Mouse (Mus musculus): Measurements from ENCODE around the gene Ssu2. TPM values are rescaled to one million over a fixed set of nuclear protein-coding genes. Genes with fewer than 3 reads are reported as not detected.

Gene Ssu2
- polyA plus RNA-seq (2011; ENCODE audit: insufficient read length, low read depth, missing spikeins): not detected in 2 replicates

GRCm38 (mm10) chr6:112387947-112388346 lies at the start of gene Ssu2:
Gene Ssu2 (minus strand): TSS chr6:112388023.
- Histone ChIP-seq H3K4me1 (ENCODE audit: control insufficient read depth, insufficient read depth, low read length) (no peaks in the 10 kb centered on the region), H3K27ac (ENCODE audit: insufficient read depth, low read length) (no peak within 1 kb of the TSS), H3K4me3 (ENCODE audit: insufficient read depth, low read length) (no peak within 1 kb of the TSS)
- no peak for TF ChIP-seq CTCF (IDR thresholded peaks at IDR 0.05; ENCODE audit: borderline replicate concordance, insufficient read depth, low read length)
- TF ChIP-seq POLR2A (IDR thresholded peaks at IDR 0.05; ENCODE audit: low read depth, low read length): no peak

- no peak for TF ChIP-seq CTCF (IDR thresholded peaks at IDR 0.05; ENCODE audit: borderline replicate concordance, insufficient read depth, low read length)
- TF ChIP-seq POLR2A (IDR thresholded peaks at IDR 0.05; ENCODE audit: low read depth, low read length): no peak
Observed at GRCm38 (mm10) chr6:112426018-112426732, 38.4 kb upstream of the Ssu2 start.

GRCm38 (mm10) chr6:112423746-112424501 lies 36.1 kb upstream of the Ssu2 start:
- Histone ChIP-seq H3K4me1 (ENCODE audit: control insufficient read depth, insufficient read depth, low read length) (no peaks in the 10 kb centered on the region), H3K27ac (ENCODE audit: insufficient read depth, low read length) (no peak overlapping the region), H3K4me3 (ENCODE audit: insufficient read depth, low read length) (no peak overlapping the region)
- no peak for TF ChIP-seq POLR2A (IDR thresholded peaks at IDR 0.05; ENCODE audit: low read depth, low read length)
- TF ChIP-seq CTCF (IDR thresholded peaks at IDR 0.05; ENCODE audit: borderline replicate concordance, insufficient read depth, low read length): no peak

More at GRCm38 (mm10) chr6:112426018-112426732, 38.4 kb upstream of the Ssu2 start:
- H3K4me3 ChIP-seq (ENCODE audit: insufficient read depth, low read length): no peak overlapping the region
- H3K4me1 ChIP-seq (ENCODE audit: control insufficient read depth, insufficient read depth, low read length): no peaks in the 10 kb centered on the region
- H3K27ac ChIP-seq (ENCODE audit: insufficient read depth, low read length): no peak overlapping the region

- H3K27ac ChIP-seq (ENCODE audit: insufficient read depth, low read length): no peak overlapping the region
- no peak overlapping the region for H3K4me3 ChIP-seq (ENCODE audit: insufficient read depth, low read length)
- H3K4me1 ChIP-seq (ENCODE audit: control insufficient read depth, insufficient read depth, low read length): no peaks in the 10 kb centered on the region
- no peak for TF ChIP-seq CTCF (IDR thresholded peaks at IDR 0.05; ENCODE audit: borderline replicate concordance, insufficient read depth, low read length)
- no peak for TF ChIP-seq POLR2A (IDR thresholded peaks at IDR 0.05; ENCODE audit: low read depth, low read length)
Observed at GRCm38 (mm10) chr6:112420883-112421282, 33.1 kb upstream of the Ssu2 start.

GRCm38 (mm10) chr6:112419333-112419732 lies 31.5 kb upstream of the Ssu2 start:
- TF ChIP-seq POLR2A (IDR thresholded peaks at IDR 0.05; ENCODE audit: low read depth, low read length) (no peak), CTCF (IDR thresholded peaks at IDR 0.05; ENCODE audit: borderline replicate concordance, insufficient read depth, low read length) (no peak)
- Histone ChIP-seq H3K4me1 (ENCODE audit: control insufficient read depth, insufficient read depth, low read length) (no peaks in the 10 kb centered on the region), H3K4me3 (ENCODE audit: insufficient read depth, low read length) (no peak overlapping the region), H3K27ac (ENCODE audit: insufficient read depth, low read length) (no peak overlapping the region)

- Histone ChIP-seq H3K4me1 (ENCODE audit: control insufficient read depth, insufficient read depth, low read length) (no peaks in the 10 kb centered on the region), H3K27ac (ENCODE audit: insufficient read depth, low read length) (no peak overlapping the region), H3K4me3 (ENCODE audit: insufficient read depth, low read length) (no peak overlapping the region)
- TF ChIP-seq CTCF (IDR thresholded peaks at IDR 0.05; ENCODE audit: borderline replicate concordance, insufficient read depth, low read length): no peak
- no peak for TF ChIP-seq POLR2A (IDR thresholded peaks at IDR 0.05; ENCODE audit: low read depth, low read length)
Observed at GRCm38 (mm10) chr6:112404111-112404510, 16.3 kb upstream of the Ssu2 start.

GRCm38 (mm10) chr6:112401953-112402683 lies 14.3 kb upstream of the Ssu2 start:
- no peak overlapping the region for H3K4me3 ChIP-seq (ENCODE audit: insufficient read depth, low read length)
- no peak overlapping the region for H3K27ac ChIP-seq (ENCODE audit: insufficient read depth, low read length)
- no peak for TF ChIP-seq POLR2A (IDR thresholded peaks at IDR 0.05; ENCODE audit: low read depth, low read length)
- TF ChIP-seq CTCF (IDR thresholded peaks at IDR 0.05; ENCODE audit: borderline replicate concordance, insufficient read depth, low read length): no peak
- no peaks in the 10 kb centered on the region for H3K4me1 ChIP-seq (ENCODE audit: control insufficient read depth, insufficient read depth, low read length)

GRCm38 (mm10) chr6:112397351-112397750 lies 9.5 kb upstream of the Ssu2 start:
- Histone ChIP-seq H3K4me1 (ENCODE audit: control insufficient read depth, insufficient read depth, low read length) (no peaks in the 10 kb centered on the region), H3K27ac (ENCODE audit: insufficient read depth, low read length) (no peak overlapping the region), H3K4me3 (ENCODE audit: insufficient read depth, low read length) (no peak overlapping the region)
- TF ChIP-seq POLR2A (IDR thresholded peaks at IDR 0.05; ENCODE audit: low read depth, low read length): no peak
- no peak for TF ChIP-seq CTCF (IDR thresholded peaks at IDR 0.05; ENCODE audit: borderline replicate concordance, insufficient read depth, low read length)

GRCm38 (mm10) chr6:112396352-112396751 lies 8.5 kb upstream of the Ssu2 start:
- Histone ChIP-seq H3K27ac (ENCODE audit: insufficient read depth, low read length) (no peak overlapping the region), H3K4me3 (ENCODE audit: insufficient read depth, low read length) (no peak overlapping the region)
- TF ChIP-seq POLR2A (IDR thresholded peaks at IDR 0.05; ENCODE audit: low read depth, low read length) (no peak), CTCF (IDR thresholded peaks at IDR 0.05; ENCODE audit: borderline replicate concordance, insufficient read depth, low read length) (no peak)

More at GRCm38 (mm10) chr6:112396352-112396751, 8.5 kb upstream of the Ssu2 start:
- H3K4me1 ChIP-seq (ENCODE audit: control insufficient read depth, insufficient read depth, low read length): no peaks in the 10 kb centered on the region
